Mouse (Mus musculus): ENCODE results near the gene Med4. TPM values are rescaled to one million over a fixed set of nuclear protein-coding genes. Genes with fewer than 3 reads are reported as not detected.

Med4 gene
- total and polyA plus RNA-seq, 2 experiments: 6.1 to 11.2 TPM

GRCm38 (mm10) chr14:73472205-73472604, 37.6 kb upstream of the Med4 start:
- 85% methylated on average over 7 of the region's 7 CpGs for WGBS
- Histone ChIP-seq H3K9ac (ENCODE audit: low read depth, low read length) (no peak overlapping the region), H3K36me3 (ENCODE audit: control insufficient read depth, insufficient read depth, low read length) (no peaks in the 10 kb centered on the region), H3K4me3 (ENCODE audit: insufficient read depth, low read depth, low read length) (no peak overlapping the region), H3K27me3 (ENCODE audit: control insufficient read depth, insufficient read depth, low read length) (no peaks in the 10 kb centered on the region), H3K4me1 (ENCODE audit: control insufficient read depth, insufficient read depth, low read length) (peaks cover 10% of the 10 kb centered on the region), H3K79me2 (ENCODE audit: control insufficient read depth, insufficient read depth, low read length) (no peaks in the 10 kb centered on the region), H3K27ac (replicated peaks; ENCODE audit: insufficient read depth, low read depth, low read length) (no peak overlapping the region)
- DNase-seq (ENCODE audit: extremely low read depth, low read depth, low spot score): no peak
- TF ChIP-seq CTCF (IDR thresholded peaks at IDR 0.05; ENCODE audit: low read depth, low read length): no peak
- TF ChIP-seq POLR2A (IDR thresholded peaks at IDR 0.05; ENCODE audit: extremely low read depth, insufficient read depth, low read length): no peak

- H3K4me1 ChIP-seq (ENCODE audit: control insufficient read depth, insufficient read depth, low read length): peaks cover 10% of the 10 kb centered on the region
- no peaks in the 10 kb centered on the region for H3K36me3 ChIP-seq (ENCODE audit: control insufficient read depth, insufficient read depth, low read length)
- TF ChIP-seq POLR2A (IDR thresholded peaks at IDR 0.05; ENCODE audit: extremely low read depth, insufficient read depth, low read length): no peak
- no peak for TF ChIP-seq CTCF (IDR thresholded peaks at IDR 0.05; ENCODE audit: low read depth, low read length)
- peak; percentile 95 for DNase-seq (ENCODE audit: extremely low read depth, low read depth, low spot score)
- no peaks in the 10 kb centered on the region for H3K79me2 ChIP-seq (ENCODE audit: control insufficient read depth, insufficient read depth, low read length)
- H3K9ac ChIP-seq (ENCODE audit: low read depth, low read length): no peak overlapping the region; the same call in 1 of the 2 replicates
- no peak overlapping the region for H3K4me3 ChIP-seq (ENCODE audit: insufficient read depth, low read depth, low read length)
- H3K27ac ChIP-seq (replicated peaks; ENCODE audit: insufficient read depth, low read depth, low read length): peak overlapping the region; percentile 71
- under 1% methylated on average over 3 of the region's 3 CpGs for WGBS
- H3K27me3 ChIP-seq (ENCODE audit: control insufficient read depth, insufficient read depth, low read length): no peaks in the 10 kb centered on the region
These were observed 36.0 kb upstream of the Med4 start for GRCm38 (mm10) chr14:73473670-73474460.

- no peaks in the 10 kb centered on the region for H3K27me3 ChIP-seq (ENCODE audit: control insufficient read depth, insufficient read depth, low read length)
- no peak overlapping the region for H3K4me3 ChIP-seq (ENCODE audit: insufficient read depth, low read depth, low read length)
- H3K79me2 ChIP-seq (ENCODE audit: control insufficient read depth, insufficient read depth, low read length): no peaks in the 10 kb centered on the region
- peak; percentile 48 for TF ChIP-seq CTCF (IDR thresholded peaks at IDR 0.05; ENCODE audit: low read depth, low read length)
- TF ChIP-seq POLR2A (IDR thresholded peaks at IDR 0.05; ENCODE audit: extremely low read depth, insufficient read depth, low read length): no peak
- H3K27ac ChIP-seq (replicated peaks; ENCODE audit: insufficient read depth, low read depth, low read length): peak overlapping the region; percentile 71
- peak overlapping the region; percentile 55; the same call in 1 of the 2 replicates for H3K9ac ChIP-seq (ENCODE audit: low read depth, low read length)
- WGBS: 3% methylated on average over 7 of the region's 7 CpGs
- no peaks in the 10 kb centered on the region for H3K36me3 ChIP-seq (ENCODE audit: control insufficient read depth, insufficient read depth, low read length)
- peaks cover 10% of the 10 kb centered on the region for H3K4me1 ChIP-seq (ENCODE audit: control insufficient read depth, insufficient read depth, low read length)
- peak; percentile 77 for DNase-seq (ENCODE audit: extremely low read depth, low read depth, low spot score)
These were observed 35.2 kb upstream of the Med4 start for GRCm38 (mm10) chr14:73474636-73475093.

- Histone ChIP-seq H3K79me2 (ENCODE audit: control insufficient read depth, insufficient read depth, low read length) (no peaks in the 10 kb centered on the region), H3K27ac (replicated peaks; ENCODE audit: insufficient read depth, low read depth, low read length) (0 out of 2 replicates have a peak overlapping the region, but pooled peaks have one; percentile 22), H3K4me3 (ENCODE audit: insufficient read depth, low read depth, low read length) (no peak overlapping the region), H3K9ac (ENCODE audit: low read depth, low read length) (no peak overlapping the region), H3K36me3 (ENCODE audit: control insufficient read depth, insufficient read depth, low read length) (no peaks in the 10 kb centered on the region), H3K4me1 (ENCODE audit: control insufficient read depth, insufficient read depth, low read length) (peaks cover 10% of the 10 kb centered on the region), H3K27me3 (ENCODE audit: control insufficient read depth, insufficient read depth, low read length) (no peaks in the 10 kb centered on the region)
- DNase-seq (ENCODE audit: extremely low read depth, low read depth, low spot score): peak; percentile 21
- 69% methylated on average over 7 of the region's 7 CpGs for WGBS
- TF ChIP-seq POLR2A (IDR thresholded peaks at IDR 0.05; ENCODE audit: extremely low read depth, insufficient read depth, low read length): no peak
- no peak for TF ChIP-seq CTCF (IDR thresholded peaks at IDR 0.05; ENCODE audit: low read depth, low read length)
These were observed 34.3 kb upstream of the Med4 start for GRCm38 (mm10) chr14:73475506-73475905.

- Histone ChIP-seq H3K36me3 (ENCODE audit: control insufficient read depth, insufficient read depth, low read length) (no peaks in the 10 kb centered on the region), H3K9ac (ENCODE audit: low read depth, low read length) (no peak overlapping the region), H3K27me3 (ENCODE audit: control insufficient read depth, insufficient read depth, low read length) (no peaks in the 10 kb centered on the region), H3K79me2 (ENCODE audit: control insufficient read depth, insufficient read depth, low read length) (no peaks in the 10 kb centered on the region), H3K27ac (replicated peaks; ENCODE audit: insufficient read depth, low read depth, low read length) (no peak overlapping the region), H3K4me3 (ENCODE audit: insufficient read depth, low read depth, low read length) (no peak overlapping the region), H3K4me1 (ENCODE audit: control insufficient read depth, insufficient read depth, low read length) (peaks cover 10% of the 10 kb centered on the region)
- TF ChIP-seq CTCF (IDR thresholded peaks at IDR 0.05; ENCODE audit: low read depth, low read length) (no peak), POLR2A (IDR thresholded peaks at IDR 0.05; ENCODE audit: extremely low read depth, insufficient read depth, low read length) (no peak)
- 92% methylated on average over 8 of the region's 8 CpGs for WGBS
- DNase-seq (ENCODE audit: extremely low read depth, low read depth, low spot score): no peak
These were observed 33.4 kb upstream of the Med4 start for GRCm38 (mm10) chr14:73476361-73476934.
